Mouse (Mus musculus) forebrain, embryonic 14.5 days (tissue): ENCODE results near the gene Spata3. TPM values are rescaled to one million over a fixed set of nuclear protein-coding genes. Genes with fewer than 3 reads are reported as not detected.

Experiments
- ATAC-seq: fragments of 200-750 bp; cut with Nextera tagmentation; 2 replicates; pipeline ENCODE4 v1.8.0; 2017; ENCODE audit warnings: mild to moderate bottlenecking, moderate library complexity
- DNase-seq: peaks from one replicate; pipeline ENCODE4 v3.0.0-alpha.2; 2015; ENCODE audit warnings: low spot score
- H3K27ac ChIP-seq: fragments of 300-500 bp; sonication (generic); 2 replicates; pipeline ENCODE4 v1.5.1; 2014; ENCODE audit warnings: low read depth, mild to moderate bottlenecking, control low read depth, low read length, moderate library complexity
- H3K27me3 ChIP-seq: fragments of 300-500 bp; sonication (generic); replicated peaks from 2 replicates; pipeline ENCODE4 v1.6.1; 2014; ENCODE audit warnings: low read length, control low read depth, mixed read lengths; ENCODE audit not compliant: control insufficient read depth, insufficient read depth
- H3K36me3 ChIP-seq: fragments of 300-500 bp; sonication (generic); 2 replicates; pipeline ENCODE4 v1.6.1; 2014; ENCODE audit warnings: low read length, control low read depth; ENCODE audit not compliant: control insufficient read depth, insufficient read depth
- H3K4me1 ChIP-seq: fragments of 300-500 bp; sonication (generic); 2 replicates; pipeline ENCODE4 v1.6.1; 2014; ENCODE audit warnings: antibody characterized with exemption, low read length, control low read depth; ENCODE audit not compliant: control insufficient read depth, insufficient read depth
- H3K4me2 ChIP-seq: fragments of 300-500 bp; sonication (generic); 2 replicates; pipeline ENCODE4 v1.6.1; 2014; ENCODE audit warnings: mild to moderate bottlenecking, control low read depth, low read length
- H3K4me3 ChIP-seq: fragments of 300-500 bp; sonication (generic); 2 replicates; pipeline ENCODE4 v1.5.1; 2014; ENCODE audit warnings: low read depth, low read length, control low read depth
- H3K9ac ChIP-seq: fragments of 300-500 bp; sonication (generic); 2 replicates; pipeline ENCODE4 v1.6.1; 2014; ENCODE audit warnings: mild to moderate bottlenecking, low read length, control low read depth, moderate library complexity
- H3K9me3 ChIP-seq: fragments of 300-500 bp; sonication (generic); replicated peaks from 2 replicates; pipeline ENCODE4 v1.6.1; 2016; ENCODE audit warnings: low read length, control low read depth, mixed read lengths; ENCODE audit not compliant: control insufficient read depth
- WGBS: fragments of 180-500 bp; shearing (Covaris S2); extraction: QIAGEN DNeasy Blood & Tissue Kit; methylation state at CpG from one replicate; pipeline ENCODE4 v1.1.7; 2014; 5-methylcytosine and 5-hydroxymethylcytosine counted together
- polyA plus RNA-seq: library from polyadenylated mRNA; unstranded; fragments of >200 nt; fragmentation: Nextera tagmentation; extraction: Ambion mirVana; gene quantifications from 2 replicates; pipeline ENCODE4 v1.2.1, GENCODE M21; 2014

Spata3 gene
- 0.45 TPM in 1 of 2 replicates, not detected in the other for polyA plus RNA-seq

- H3K9me3 ChIP-seq, result no peaks in the 10 kb centered on the region
- no peak for ATAC-seq
- no peak for DNase-seq
- no peaks in the 10 kb centered on the region for H3K36me3 ChIP-seq
- H3K27ac ChIP-seq, result no peak within 1 kb of the TSS
- no peak within 1 kb of the TSS for H3K4me2 ChIP-seq
- H3K9ac ChIP-seq, result no peak within 1 kb of the TSS
- 95% methylated on average over 8 of the region's 8 CpGs for WGBS
- H3K27me3 ChIP-seq, result peaks cover 25% of the 10 kb centered on the region
- H3K4me3 ChIP-seq, result no peak within 1 kb of the TSS
- H3K4me1 ChIP-seq, result no peaks in the 10 kb centered on the region; the same call in 1 of the 2 replicates
These were observed at the start of gene Spata3 for GRCm38 (mm10) chr1:86016516-86016915. Gene Spata3 (plus strand): TSS chr1:86016816.

DNA sequence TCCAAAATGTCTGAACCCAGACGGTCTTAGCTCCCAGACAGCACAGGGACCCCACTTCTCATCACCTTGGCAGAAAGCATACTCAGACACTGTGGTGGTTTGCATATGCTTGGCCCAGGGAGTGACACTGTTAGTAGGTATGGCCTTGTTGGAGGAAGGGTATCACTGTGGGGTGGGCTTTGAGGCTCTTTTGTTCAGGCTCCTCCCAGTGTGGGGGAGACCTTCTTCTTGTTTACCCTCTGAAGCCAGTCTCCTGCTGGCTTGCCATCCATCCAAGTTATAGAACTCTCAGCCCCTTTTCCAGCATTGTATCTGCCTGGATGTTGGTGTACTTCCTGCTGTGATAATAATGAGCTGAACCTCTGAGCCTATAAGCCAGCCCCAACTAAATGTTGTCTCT is 47.5 kb upstream of the Spata3 start:
- Histone ChIP-seq H3K9ac (no peak overlapping the region), H3K27me3 (no peaks in the 10 kb centered on the region), H3K36me3 (no peaks in the 10 kb centered on the region), H3K4me3 (no peak overlapping the region), H3K4me1 (no peaks in the 10 kb centered on the region), H3K9me3 (no peaks in the 10 kb centered on the region), H3K27ac (no peak overlapping the region), H3K4me2 (no peak overlapping the region)
- peak; percentile 15 for DNase-seq
- peak; percentile 37 for ATAC-seq
- 86% methylated on average over 1 of the region's 1 CpGs for WGBS

- H3K4me1 ChIP-seq, result no peaks in the 10 kb centered on the region
- DNase-seq (peak; percentile 73), ATAC-seq (peak; percentile 69)
- H3K9ac ChIP-seq, result no peak overlapping the region
- no peaks in the 10 kb centered on the region for H3K27me3 ChIP-seq
- no peak overlapping the region for H3K4me3 ChIP-seq
- WGBS, result 40% methylated on average over 1 of the region's 1 CpGs
- no peaks in the 10 kb centered on the region for H3K9me3 ChIP-seq
- no peak overlapping the region for H3K27ac ChIP-seq
- H3K36me3 ChIP-seq, result no peaks in the 10 kb centered on the region
- H3K4me2 ChIP-seq, result no peak overlapping the region
These were observed 47.1 kb upstream of the Spata3 start for GRCm38 (mm10) chr1:85969519-85969918.

GRCm38 (mm10) chr1:85971070-85971469 is 45.5 kb upstream of the Spata3 start:
- H3K27ac ChIP-seq, result no peak overlapping the region
- H3K4me1 ChIP-seq, result no peaks in the 10 kb centered on the region
- DNase-seq (no peak), ATAC-seq (no peak)
- H3K9ac ChIP-seq, result no peak overlapping the region
- H3K36me3 ChIP-seq, result no peaks in the 10 kb centered on the region
- WGBS, result 91% methylated on average over 3 of the region's 3 CpGs
- H3K4me3 ChIP-seq, result no peak overlapping the region
- H3K4me2 ChIP-seq, result no peak overlapping the region
- no peaks in the 10 kb centered on the region for H3K9me3 ChIP-seq
- no peaks in the 10 kb centered on the region for H3K27me3 ChIP-seq

DNA sequence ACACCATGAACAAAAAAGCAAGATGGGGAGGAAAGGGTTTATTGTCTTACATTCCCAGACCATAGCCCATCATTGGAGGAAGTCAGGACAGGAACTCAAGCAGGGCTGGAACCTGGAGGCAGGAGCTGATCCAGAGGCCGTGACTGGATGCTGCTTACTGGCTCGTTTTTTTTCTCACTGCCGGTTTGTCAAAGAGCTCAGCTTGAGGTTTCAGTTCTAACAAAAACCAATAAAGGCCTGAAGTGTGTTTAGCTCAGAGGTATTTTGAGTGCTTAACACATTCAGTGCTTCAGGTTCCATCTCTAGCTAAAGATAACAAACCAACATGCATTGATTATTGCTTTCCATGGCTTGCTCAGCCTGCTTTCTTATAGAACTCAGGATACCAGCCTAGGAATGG is 44.3 kb upstream of the Spata3 start:
- Histone ChIP-seq H3K9me3 (no peaks in the 10 kb centered on the region), H3K4me3 (no peak overlapping the region), H3K9ac (no peak overlapping the region), H3K4me1 (no peaks in the 10 kb centered on the region), H3K4me2 (no peak overlapping the region), H3K27ac (no peak overlapping the region), H3K36me3 (no peaks in the 10 kb centered on the region), H3K27me3 (no peaks in the 10 kb centered on the region)
- DNase-seq (no peak), ATAC-seq (no peak)
- 69% methylated on average over 3 of the region's 3 CpGs for WGBS

DNA sequence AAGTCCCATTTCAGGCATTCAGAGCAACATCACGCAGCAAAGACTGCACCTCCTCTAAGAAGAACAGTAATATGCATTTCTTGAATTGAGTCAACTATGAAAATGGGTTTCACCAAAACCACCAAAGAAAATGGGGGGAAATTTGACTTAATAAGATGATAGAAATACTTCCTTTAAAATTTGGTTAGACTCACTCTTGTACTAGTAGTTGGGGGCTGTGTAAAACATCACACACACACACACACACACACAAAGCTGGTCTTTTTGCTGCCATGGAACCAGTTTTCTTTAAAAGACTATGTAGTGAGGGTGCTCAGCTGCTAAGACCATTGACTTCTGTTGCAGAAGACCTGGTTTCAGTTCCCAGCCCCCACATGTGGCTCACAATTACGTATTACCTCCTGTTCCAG is 43.1 kb upstream of the Spata3 start:
- WGBS, result 84% methylated on average over 2 of the region's 2 CpGs
- no peaks in the 10 kb centered on the region for H3K27me3 ChIP-seq

GRCm38 (mm10) chr1:85977709-85978108 is 38.9 kb upstream of the Spata3 start:
- Histone ChIP-seq H3K4me1 (no peaks in the 10 kb centered on the region), H3K27me3 (no peaks in the 10 kb centered on the region), H3K27ac (no peak overlapping the region), H3K9ac (no peak overlapping the region), H3K36me3 (no peaks in the 10 kb centered on the region), H3K4me2 (no peak overlapping the region), H3K4me3 (no peak overlapping the region), H3K9me3 (no peaks in the 10 kb centered on the region)
- DNase-seq (no peak), ATAC-seq (no peak)
- WGBS, result 76% methylated on average over 3 of the region's 3 CpGs

More for the DNA sequence above, 43.1 kb upstream of the Spata3 start:
- Histone ChIP-seq H3K9me3 (no peaks in the 10 kb centered on the region), H3K4me3 (no peak overlapping the region), H3K9ac (no peak overlapping the region), H3K36me3 (no peaks in the 10 kb centered on the region), H3K4me1 (no peaks in the 10 kb centered on the region), H3K27ac (no peak overlapping the region), H3K4me2 (no peak overlapping the region)
- DNase-seq, result no peak
- ATAC-seq, result no peak

- Histone ChIP-seq H3K27ac (no peak overlapping the region), H3K4me3 (no peak overlapping the region), H3K27me3 (no peaks in the 10 kb centered on the region), H3K9me3 (no peaks in the 10 kb centered on the region), H3K4me2 (no peak overlapping the region), H3K4me1 (no peaks in the 10 kb centered on the region), H3K9ac (no peak overlapping the region), H3K36me3 (no peaks in the 10 kb centered on the region)
- ATAC-seq (no peak), DNase-seq (peak; percentile 36)
- 59% methylated on average over 7 of the region's 7 CpGs for WGBS
These were observed 34.8 kb upstream of the Spata3 start for GRCm38 (mm10) chr1:85981738-85982357.

GRCm38 (mm10) chr1:85985784-85986183 is 30.8 kb upstream of the Spata3 start:
- no peak overlapping the region for H3K9ac ChIP-seq
- no peak for ATAC-seq
- no peaks in the 10 kb centered on the region for H3K27me3 ChIP-seq
- no peak overlapping the region for H3K4me2 ChIP-seq
- no peak for DNase-seq
- no peak overlapping the region for H3K4me3 ChIP-seq
- H3K36me3 ChIP-seq, result no peaks in the 10 kb centered on the region
- no peaks in the 10 kb centered on the region for H3K9me3 ChIP-seq
- no peak overlapping the region for H3K27ac ChIP-seq
- 83% methylated on average over 3 of the region's 3 CpGs for WGBS
- H3K4me1 ChIP-seq, result no peaks in the 10 kb centered on the region
